Mouse (Mus musculus) embryonic facial prominence, embryonic 10.5 days (tissue): ENCODE results near the gene Trim2. TPM values are rescaled to one million over a fixed set of nuclear protein-coding genes. Genes with fewer than 3 reads are reported as not detected.

Experiments used
- DNase-seq: peaks from one replicate; pipeline ENCODE4 v3.0.0-alpha.2; 2017; ENCODE audit warnings: low spot score
- H3K27ac ChIP-seq: fragments of 300-500 bp; sonication (generic); replicated peaks from 2 replicates; pipeline ENCODE4 v1.5.1; 2016; ENCODE audit warnings: mild to moderate bottlenecking
- H3K27me3 ChIP-seq: fragments of 300-500 bp; sonication (generic); replicated peaks from 2 replicates; pipeline ENCODE4 v1.6.1; 2016; ENCODE audit warnings: low read depth, mild to moderate bottlenecking; ENCODE audit not compliant: poor library complexity, severe bottlenecking
- H3K36me3 ChIP-seq: fragments of 300-500 bp; sonication (generic); replicated peaks from 2 replicates; pipeline ENCODE4 v1.6.1; 2016; ENCODE audit warnings: mild to moderate bottlenecking, moderate library complexity
- H3K4me1 ChIP-seq: fragments of 300-500 bp; sonication (generic); 2 replicates; pipeline ENCODE4 v1.6.1; 2016
- H3K4me3 ChIP-seq: fragments of 300-500 bp; sonication (generic); 2 replicates; pipeline ENCODE4 v1.5.1; 2016; ENCODE audit warnings: mild to moderate bottlenecking, moderate library complexity
- H3K9me3 ChIP-seq: fragments of 300-500 bp; sonication (generic); 2 replicates; pipeline ENCODE4 v1.6.1; 2016; ENCODE audit warnings: mild to moderate bottlenecking
- WGBS: fragments of 180-500 bp; shearing (Covaris S2); methylation state at CpG from one replicate; pipeline ENCODE4 v1.1.7; 2016; 5-methylcytosine and 5-hydroxymethylcytosine counted together
- polyA plus RNA-seq: library from polyadenylated mRNA; unstranded; fragments of >200 nt; fragmentation: Nextera tagmentation; extraction: Ambion mirVana; gene quantifications from 2 replicates; pipeline ENCODE4 v1.2.1, GENCODE M21; 2016

Trim2 gene
- polyA plus RNA-seq, 1 experiment from 2014 or later: 31.0 TPM

DNA sequence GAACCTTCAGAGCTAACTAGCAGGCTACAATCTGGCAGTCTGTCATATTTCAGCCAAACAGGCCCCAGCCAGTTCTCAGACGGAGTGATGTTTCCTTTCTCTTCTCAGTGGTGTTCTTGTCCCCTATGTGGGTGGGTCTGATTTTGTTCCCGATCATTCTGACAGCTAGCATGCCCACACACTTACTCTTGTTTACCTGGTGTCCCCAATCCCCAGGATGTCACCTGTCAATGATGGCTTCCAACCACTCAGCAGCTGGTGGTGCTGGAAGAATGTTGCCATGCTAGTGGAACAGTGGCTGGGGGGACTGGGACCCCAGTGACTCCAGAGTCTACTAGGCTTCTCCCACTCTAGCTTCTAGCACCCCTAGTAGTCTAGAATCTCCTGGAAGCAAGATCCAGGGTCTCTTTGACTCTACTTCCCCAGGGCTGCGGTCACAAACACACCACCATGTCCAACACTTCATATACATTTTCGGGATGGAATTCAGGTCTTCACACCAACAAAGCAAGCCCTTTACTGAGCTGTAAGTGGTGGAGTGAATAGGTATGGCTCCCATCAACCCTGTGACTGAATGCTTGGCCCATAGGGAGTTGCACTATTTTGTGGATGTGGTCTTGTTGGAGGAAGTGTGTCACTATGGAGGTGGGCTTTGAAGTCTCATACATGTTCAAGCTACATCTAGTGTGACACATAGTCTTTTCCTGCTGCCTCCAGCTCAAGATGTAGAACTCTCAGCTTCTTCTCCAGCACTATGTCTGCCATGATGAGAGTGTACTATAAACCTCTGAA is 148.9 kb downstream of the Trim2 start:
- WGBS: 90% methylated on average over 4 of the region's 4 CpGs

DNA sequence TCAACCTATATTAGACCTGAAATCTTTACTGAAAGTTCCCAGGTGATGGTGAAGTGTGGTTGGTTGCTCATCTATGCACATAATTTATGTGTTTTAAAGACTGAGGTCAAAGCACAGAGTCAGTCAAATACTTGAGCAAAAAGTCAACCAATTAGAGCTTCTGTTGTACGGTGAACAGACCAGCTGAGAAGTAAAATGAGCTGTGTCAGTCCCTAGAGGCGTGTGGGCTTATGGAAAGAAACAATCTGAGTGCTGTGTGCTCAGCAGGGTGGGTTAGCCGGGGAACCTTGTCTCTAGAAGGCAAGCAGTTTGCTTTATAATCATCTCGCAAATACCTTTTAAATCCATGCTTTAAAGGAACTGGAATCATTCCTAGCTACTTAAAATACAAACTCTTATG is 149.7 kb downstream of the Trim2 start:
- no peak for DNase-seq
- no peak overlapping the region for H3K27ac ChIP-seq
- 54% methylated on average over 4 of the region's 4 CpGs for WGBS
- H3K36me3 ChIP-seq: peaks cover 14% of the 10 kb centered on the region
- no peak overlapping the region for H3K4me3 ChIP-seq
- H3K27me3 ChIP-seq: no peaks in the 10 kb centered on the region
- peaks cover 34% of the 10 kb centered on the region for H3K4me1 ChIP-seq
- no peaks in the 10 kb centered on the region for H3K9me3 ChIP-seq

More for the DNA sequence above, 148.9 kb downstream of the Trim2 start:
- H3K27ac ChIP-seq: no peak overlapping the region
- no peaks in the 10 kb centered on the region for H3K27me3 ChIP-seq
- peaks cover 14% of the 10 kb centered on the region for H3K36me3 ChIP-seq
- H3K4me1 ChIP-seq: peaks cover 32% of the 10 kb centered on the region
- H3K4me3 ChIP-seq: no peak overlapping the region
- no peak for DNase-seq
- H3K9me3 ChIP-seq: no peaks in the 10 kb centered on the region

DNA sequence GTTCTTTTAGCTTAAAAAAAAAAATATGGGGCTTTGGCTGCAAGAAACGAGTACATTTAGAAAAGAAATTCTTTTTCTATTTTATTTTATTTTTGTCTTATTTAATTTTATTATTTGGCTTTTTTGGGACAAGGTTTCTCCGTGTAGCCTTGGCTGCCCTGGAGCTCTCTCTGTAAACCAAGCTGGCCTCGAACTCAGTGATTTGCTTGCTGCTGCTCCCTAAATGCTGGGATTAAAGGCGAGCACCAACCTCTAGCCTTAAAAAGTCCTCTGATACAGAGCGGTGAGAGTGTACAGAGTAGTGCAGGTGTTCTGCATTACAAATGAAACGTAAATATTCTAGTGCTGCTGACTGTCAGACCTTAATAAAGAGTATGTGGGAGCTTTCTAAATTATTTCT is 150.6 kb downstream of the Trim2 start:
- Histone ChIP-seq H3K36me3 (peaks cover 14% of the 10 kb centered on the region), H3K4me1 (peaks cover 34% of the 10 kb centered on the region), H3K4me3 (peak overlapping the region; percentile 71; the same call in 1 of the 2 replicates), H3K9me3 (no peaks in the 10 kb centered on the region), H3K27me3 (no peaks in the 10 kb centered on the region), H3K27ac (0 out of 2 replicates have a peak overlapping the region, but pooled peaks have one; percentile 24)
- 49% methylated on average over 6 of the region's 6 CpGs for WGBS
- no peak for DNase-seq

DNA sequence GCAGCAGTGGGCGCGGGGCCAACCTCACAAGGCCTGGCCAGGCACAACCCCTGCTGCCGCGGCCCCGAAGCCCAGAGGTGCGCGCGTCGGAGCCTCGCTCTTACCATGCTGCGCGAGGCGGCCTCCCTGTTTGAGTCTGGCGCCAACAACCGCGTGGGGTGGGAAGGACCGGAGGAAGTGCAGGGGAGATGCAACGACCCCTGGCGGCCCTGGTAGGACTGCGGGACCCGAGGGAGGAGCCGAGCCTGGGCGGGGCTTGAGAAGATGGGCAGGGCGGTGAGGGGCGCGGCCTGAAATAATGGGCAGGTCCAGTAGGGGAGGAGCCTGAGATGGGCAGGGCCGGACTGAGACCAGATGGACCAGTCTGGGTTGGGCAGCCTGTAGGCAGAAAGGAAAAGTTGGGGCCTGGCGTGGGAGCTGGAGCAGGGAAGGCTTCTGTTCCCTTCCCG is 151.1 kb downstream of the Trim2 start, which contains the start of gene Mnd1:
TSS of gene Mnd1 (minus strand) at position 229 of the 449 bp plus-strand sequence.
- Histone ChIP-seq H3K9me3 (no peaks in the 10 kb centered on the region), H3K4me3 (peak within 1 kb of the TSS; percentile 71), H3K4me1 (peaks cover 34% of the 10 kb centered on the region), H3K27me3 (no peaks in the 10 kb centered on the region), H3K36me3 (peaks cover 14% of the 10 kb centered on the region), H3K27ac (peak within 1 kb of the TSS; percentile 98)
- under 1% methylated on average over 29 of the region's 29 CpGs for WGBS
- peak; percentile 100 for DNase-seq

DNA sequence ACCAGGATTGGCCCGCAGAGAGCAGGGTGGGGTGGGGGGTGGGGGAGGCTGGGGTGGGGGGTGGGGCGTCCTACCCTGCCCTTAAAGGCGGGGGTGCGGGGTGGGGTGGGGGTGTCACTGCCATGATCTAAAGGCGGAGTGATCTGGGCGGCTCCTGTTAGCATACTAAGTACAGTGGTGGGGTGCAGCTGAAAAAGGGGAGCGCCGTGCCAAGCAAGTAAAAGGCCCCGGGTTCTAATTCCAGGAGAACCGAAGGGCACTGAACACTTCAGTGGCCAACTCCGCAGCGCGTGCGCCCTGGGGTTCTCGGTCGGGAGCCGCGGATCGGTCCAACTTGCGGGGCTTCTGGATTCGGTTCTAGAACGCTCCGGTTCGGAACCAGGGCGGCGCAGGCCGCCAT is 151.5 kb downstream of the Trim2 start:
- Histone ChIP-seq H3K27ac (peak overlapping the region; percentile 98), H3K4me1 (peaks cover 34% of the 10 kb centered on the region), H3K27me3 (no peaks in the 10 kb centered on the region), H3K36me3 (peaks cover 11% of the 10 kb centered on the region), H3K4me3 (peak overlapping the region; percentile 71), H3K9me3 (no peaks in the 10 kb centered on the region)
- DNase-seq: no peak
- WGBS: under 1% methylated on average over 27 of the region's 27 CpGs

DNA sequence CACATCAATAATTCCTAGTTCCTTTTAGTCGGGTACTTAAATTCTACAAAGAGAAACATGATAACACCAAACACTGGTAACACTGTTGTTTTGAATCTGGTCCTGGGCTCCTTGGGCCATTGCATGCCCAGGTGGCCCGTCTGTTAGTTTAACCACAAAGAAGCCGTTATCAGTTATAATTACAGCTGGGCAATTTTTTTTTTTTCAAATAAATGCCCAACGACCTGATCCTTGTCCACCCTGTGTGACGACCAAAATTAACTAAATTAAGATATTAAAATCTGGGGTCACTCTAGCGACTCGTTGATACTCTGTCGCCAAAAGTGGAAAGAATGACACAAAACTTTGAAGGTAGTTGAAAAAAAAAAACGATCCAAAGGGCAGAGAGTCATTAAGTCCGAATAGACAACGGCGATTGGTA is 151.9 kb downstream of the Trim2 start:
- H3K27me3 ChIP-seq: no peaks in the 10 kb centered on the region
- peaks cover 34% of the 10 kb centered on the region for H3K4me1 ChIP-seq
- no peak for DNase-seq
- peaks cover under 1% of the 10 kb centered on the region; the same call in 1 of the 2 replicates for H3K9me3 ChIP-seq
- 12% methylated on average over 12 of the region's 12 CpGs for WGBS
- H3K4me3 ChIP-seq: peak overlapping the region; percentile 71
- peak overlapping the region; percentile 98 for H3K27ac ChIP-seq
- H3K36me3 ChIP-seq: peaks cover 8% of the 10 kb centered on the region

DNA sequence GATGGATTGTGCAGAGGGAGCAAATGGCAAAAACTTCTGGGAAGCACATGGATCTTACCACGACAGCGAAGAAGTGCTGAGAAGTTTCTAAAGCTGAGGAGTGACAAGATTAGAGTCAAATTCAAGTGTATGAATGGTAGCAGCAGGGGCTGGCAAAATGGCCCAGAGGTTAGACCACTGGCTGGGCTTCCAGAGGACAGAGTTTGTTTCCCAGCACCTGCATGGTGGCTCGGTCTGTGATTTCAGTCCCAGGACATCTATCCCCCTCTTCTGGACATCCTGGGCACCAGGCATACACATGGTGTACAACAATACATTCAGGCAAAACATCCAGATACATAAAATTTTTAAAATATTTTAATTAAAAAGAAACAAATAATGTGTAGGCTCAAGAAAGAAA is 156.8 kb downstream of the Trim2 start:
- H3K27me3 ChIP-seq: no peaks in the 10 kb centered on the region
- H3K9me3 ChIP-seq: peaks cover 4% of the 10 kb centered on the region; the same call in 1 of the 2 replicates
- 91% methylated on average over 3 of the region's 3 CpGs for WGBS

DNA sequence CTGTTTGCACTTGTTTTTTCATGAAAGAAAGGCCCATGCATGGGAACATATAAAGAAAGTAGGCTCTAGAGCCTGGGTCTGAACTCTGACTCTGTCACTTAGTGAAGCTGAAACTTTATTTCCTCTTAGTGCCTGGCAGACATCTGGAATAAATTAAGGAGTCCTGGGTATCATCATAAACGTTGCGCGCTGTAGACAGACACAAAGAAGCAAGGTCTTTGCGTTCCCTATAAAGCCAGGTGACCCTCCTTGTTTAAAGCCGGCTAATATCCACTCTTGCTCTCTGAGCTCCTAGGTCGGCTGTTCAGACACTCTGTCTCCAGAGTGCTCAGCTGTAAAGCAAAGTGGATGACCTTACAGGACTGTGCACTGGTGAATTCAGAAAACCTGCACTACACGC is 165.7 kb downstream of the Trim2 start:
- 29% methylated on average over 7 of the region's 7 CpGs for WGBS
- peak overlapping the region; percentile 86 for H3K27ac ChIP-seq
- H3K4me3 ChIP-seq: no peak overlapping the region
- H3K4me1 ChIP-seq: peaks cover 36% of the 10 kb centered on the region
- H3K9me3 ChIP-seq: no peaks in the 10 kb centered on the region
- H3K36me3 ChIP-seq: no peaks in the 10 kb centered on the region
- peak; percentile 57 for DNase-seq
- H3K27me3 ChIP-seq: no peaks in the 10 kb centered on the region

More for the DNA sequence above, 156.8 kb downstream of the Trim2 start:
- H3K27ac ChIP-seq: no peak overlapping the region
- H3K4me1 ChIP-seq: peaks cover 9% of the 10 kb centered on the region; the same call in 1 of the 2 replicates
- no peak for DNase-seq
- H3K36me3 ChIP-seq: peaks cover 5% of the 10 kb centered on the region; the same call in 1 of the 2 replicates
- H3K4me3 ChIP-seq: no peak overlapping the region

DNA sequence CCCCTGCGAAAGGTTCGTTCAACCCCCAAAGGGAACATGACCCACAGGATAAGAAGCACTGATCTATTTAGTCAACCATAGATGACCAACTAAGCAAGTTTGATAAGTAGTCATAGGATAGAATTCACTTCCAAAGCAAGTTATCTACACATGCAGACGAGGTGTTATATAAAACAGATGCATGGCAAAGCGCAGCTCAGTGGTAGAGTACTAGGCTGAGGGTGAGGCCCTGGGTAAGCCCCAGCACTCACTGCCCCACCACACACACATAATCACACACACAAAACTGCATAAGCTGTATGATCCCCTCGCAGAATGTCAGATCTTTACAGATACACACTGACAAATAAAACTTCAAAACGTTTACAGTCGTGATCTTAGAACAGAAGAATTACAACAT is 170.2 kb downstream of the Trim2 start:
- Histone ChIP-seq H3K4me3 (no peak overlapping the region), H3K27ac (no peak overlapping the region), H3K9me3 (no peaks in the 10 kb centered on the region), H3K4me1 (peaks cover 44% of the 10 kb centered on the region), H3K27me3 (no peaks in the 10 kb centered on the region), H3K36me3 (no peaks in the 10 kb centered on the region)
- DNase-seq: no peak
- 85% methylated on average over 7 of the region's 7 CpGs for WGBS

DNA sequence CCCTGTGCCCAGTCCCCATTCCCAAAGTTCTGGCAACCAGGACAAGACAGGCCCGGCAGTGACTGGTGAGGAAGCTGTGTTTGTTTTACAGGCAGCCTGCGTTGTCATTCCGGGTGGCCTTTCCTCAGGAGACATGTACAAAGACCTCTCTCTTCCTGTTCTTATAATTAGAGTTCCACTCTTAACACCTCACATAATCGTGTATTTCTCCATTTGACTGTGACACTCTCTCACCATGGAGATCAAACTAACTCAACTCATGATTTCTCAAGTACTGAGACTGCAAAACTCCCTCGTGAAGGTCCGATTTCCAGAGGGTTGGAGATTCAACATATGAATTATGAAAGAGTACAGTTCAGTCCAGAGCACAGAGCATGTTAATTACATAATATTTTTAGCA is 170.7 kb downstream of the Trim2 start:
- Histone ChIP-seq H3K36me3 (no peaks in the 10 kb centered on the region), H3K27me3 (no peaks in the 10 kb centered on the region), H3K27ac (peak overlapping the region; percentile 71), H3K4me1 (peaks cover 46% of the 10 kb centered on the region), H3K4me3 (no peak overlapping the region), H3K9me3 (no peaks in the 10 kb centered on the region)
- WGBS: 65% methylated on average over 6 of the region's 6 CpGs
- DNase-seq: no peak

DNA sequence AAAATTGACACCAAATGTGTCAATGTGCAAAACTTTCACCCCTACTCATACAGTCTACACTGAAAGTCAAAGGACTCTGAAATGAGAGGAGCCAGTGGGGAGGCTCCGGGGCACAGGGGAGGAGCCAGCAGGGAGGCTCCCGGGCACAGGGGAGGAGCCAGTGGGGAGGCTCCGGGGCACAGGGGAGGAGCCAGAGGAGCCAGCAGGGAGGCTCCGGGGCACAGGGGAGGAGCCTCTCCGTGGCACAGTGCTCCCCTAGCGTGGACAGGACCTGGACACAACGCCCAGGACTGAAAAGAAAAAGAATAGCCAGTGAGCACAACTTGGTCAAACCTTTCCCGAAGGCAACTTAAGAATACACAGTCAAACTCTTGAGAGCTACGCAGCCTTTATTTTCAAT is 171.3 kb downstream of the Trim2 start:
- DNase-seq: peak; percentile 47
- Histone ChIP-seq H3K9me3 (no peaks in the 10 kb centered on the region), H3K27ac (peak overlapping the region; percentile 71), H3K36me3 (no peaks in the 10 kb centered on the region), H3K4me1 (peaks cover 42% of the 10 kb centered on the region), H3K4me3 (peak overlapping the region; percentile 11; the same call in 1 of the 2 replicates), H3K27me3 (no peaks in the 10 kb centered on the region)
- WGBS: 32% methylated on average over 9 of the region's 9 CpGs

DNA sequence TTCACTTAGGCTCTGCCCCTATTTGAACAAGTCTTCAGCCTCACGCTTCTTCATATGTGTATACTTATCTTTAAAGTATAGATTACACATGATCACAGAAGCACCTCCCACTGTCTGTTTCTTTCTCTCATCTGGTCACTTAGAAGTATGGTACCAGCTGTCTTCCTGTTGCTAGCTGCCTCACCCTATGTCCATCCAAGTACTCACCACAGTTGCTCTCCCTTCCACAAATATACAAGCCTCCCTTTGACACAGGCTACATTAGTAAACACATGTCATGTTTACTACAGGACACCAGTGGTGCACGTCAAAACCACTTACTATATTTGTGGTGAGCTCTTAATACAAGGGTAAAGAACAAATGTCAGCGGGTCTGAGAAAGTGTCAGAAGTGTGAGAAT is 175.3 kb downstream of the Trim2 start:
- Histone ChIP-seq H3K4me1 (peaks cover 49% of the 10 kb centered on the region), H3K4me3 (no peak overlapping the region), H3K27ac (no peak overlapping the region), H3K27me3 (no peaks in the 10 kb centered on the region), H3K9me3 (no peaks in the 10 kb centered on the region), H3K36me3 (no peaks in the 10 kb centered on the region)
- 88% methylated on average over 3 of the region's 3 CpGs for WGBS
- DNase-seq: no peak

DNA sequence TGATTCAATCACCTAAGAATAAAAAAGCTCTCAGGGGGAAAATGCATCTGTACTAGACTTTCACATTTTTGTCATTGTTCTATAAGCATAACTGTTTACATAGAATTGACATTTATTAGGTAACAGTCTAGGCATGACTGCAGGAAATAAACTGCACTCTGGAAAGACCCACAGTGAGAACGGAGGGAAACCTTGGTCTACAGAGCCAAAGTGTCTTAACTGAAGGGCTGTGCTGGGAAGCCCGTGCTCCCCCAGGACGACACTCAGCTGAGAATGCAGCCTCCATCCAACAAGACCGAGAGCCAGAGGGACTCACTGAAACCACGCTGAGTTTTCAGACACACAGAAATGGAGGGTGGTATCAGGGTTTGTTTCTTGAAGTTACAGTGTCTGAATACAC is 175.9 kb downstream of the Trim2 start:
- Histone ChIP-seq H3K9me3 (no peaks in the 10 kb centered on the region), H3K27ac (peak overlapping the region; percentile 49), H3K4me1 (peaks cover 45% of the 10 kb centered on the region), H3K27me3 (no peaks in the 10 kb centered on the region), H3K36me3 (no peaks in the 10 kb centered on the region), H3K4me3 (no peak overlapping the region)
- WGBS: 69% methylated on average over 5 of the region's 5 CpGs
- DNase-seq: no peak
